Mouse (Mus musculus) thymus, postnatal 14 days (tissue): ENCODE data around the gene Adcy9.
"Not testable (repeated sequence)": the region's sequence is repeated elsewhere in the genome, so short reads cannot be mapped to it uniquely, and the experiment has no call there.

Experiments used
- DNase-seq: peaks from one replicate; pipeline ENCODE4 v3.0.0; 2021

Adcy9 gene

GRCm38 (mm10) chr16:4381487-4381886, 38.8 kb downstream of the Adcy9 start:
- DNase-seq: no peak

GRCm38 (mm10) chr16:4378788-4379187, 41.5 kb downstream of the Adcy9 start:
- no peak for DNase-seq

- no peak for DNase-seq
Observed at GRCm38 (mm10) chr16:4377556-4377955, 42.7 kb downstream of the Adcy9 start.

GRCm38 (mm10) chr16:4374780-4375380, 45.4 kb downstream of the Adcy9 start:
- DNase-seq: no peak

GRCm38 (mm10) chr16:4374270-4374669, 46.0 kb downstream of the Adcy9 start:
- no peak for DNase-seq

GRCm38 (mm10) chr16:4371039-4371438, 49.3 kb downstream of the Adcy9 start:
- no peak for DNase-seq

- DNase-seq: no peak
Observed at GRCm38 (mm10) chr16:4370141-4370541, 50.2 kb downstream of the Adcy9 start.

GRCm38 (mm10) chr16:4367930-4368329, 52.4 kb downstream of the Adcy9 start:
- DNase-seq: no peak

GRCm38 (mm10) chr16:4367291-4367690, 53.0 kb downstream of the Adcy9 start:
- no peak for DNase-seq

GRCm38 (mm10) chr16:4366671-4367070, 53.6 kb downstream of the Adcy9 start:
- DNase-seq: no peak

- no peak for DNase-seq
Observed at GRCm38 (mm10) chr16:4363341-4364116, 56.8 kb downstream of the Adcy9 start.

- no peak for DNase-seq
Observed at GRCm38 (mm10) chr16:4355260-4356043, 64.8 kb downstream of the Adcy9 start.

- DNase-seq: no peak
Observed at GRCm38 (mm10) chr16:4342579-4342978, 77.7 kb downstream of the Adcy9 start.

- no peak for DNase-seq
Observed at GRCm38 (mm10) chr16:4341316-4342062, 78.8 kb downstream of the Adcy9 start.

GRCm38 (mm10) chr16:4339216-4339615, 81.1 kb downstream of the Adcy9 start:
- DNase-seq: not testable (repeated sequence)

- DNase-seq: no peak
Observed at GRCm38 (mm10) chr16:4337269-4337668, 83.0 kb downstream of the Adcy9 start.

- no peak for DNase-seq
Observed at GRCm38 (mm10) chr16:4333788-4334187, 86.5 kb downstream of the Adcy9 start.

- DNase-seq: no peak
Observed at GRCm38 (mm10) chr16:4333371-4333770, 86.9 kb downstream of the Adcy9 start.

- no peak for DNase-seq
Observed at GRCm38 (mm10) chr16:4327081-4327480, 93.2 kb downstream of the Adcy9 start.

GRCm38 (mm10) chr16:4325801-4326200, 94.5 kb downstream of the Adcy9 start:
- DNase-seq: no peak

- no peak for DNase-seq
Observed at GRCm38 (mm10) chr16:4324967-4325366, 95.3 kb downstream of the Adcy9 start.

GRCm38 (mm10) chr16:4320856-4321255, 99.4 kb downstream of the Adcy9 start:
- no peak for DNase-seq

- no peak for DNase-seq
Observed at GRCm38 (mm10) chr16:4318001-4318526, 102.2 kb downstream of the Adcy9 start.
